Mouse (Mus musculus) effector memory CD4-positive, alpha-beta T cell, adult 7 months (primary cell): ENCODE results near the gene Ankrd22. TPM values are rescaled to one million over a fixed set of nuclear protein-coding genes. Genes with fewer than 3 reads are reported as not detected.

ENCODE experiments used
- polyA plus RNA-seq: library from polyadenylated mRNA; unstranded; fragments of 100-300 nt; shearing (Covaris generic); gene quantifications from one replicate; pipeline ENCODE4 v1.2.1, GENCODE M21; 2017

Gene Ankrd22
- polyA plus RNA-seq = not detected

GRCm38 (mm10) chr19:34165891-34166290, at the start of gene Ankrd22:
Gene Ankrd22 (minus strand): TSS chr19:34166053.

GRCm38 (mm10) chr19:34192008-34192963, 26.4 kb upstream of the Ankrd22 start, which contains the start of gene Stambpl1:
Gene Stambpl1 (plus strand): TSS chr19:34192229.

DNA sequence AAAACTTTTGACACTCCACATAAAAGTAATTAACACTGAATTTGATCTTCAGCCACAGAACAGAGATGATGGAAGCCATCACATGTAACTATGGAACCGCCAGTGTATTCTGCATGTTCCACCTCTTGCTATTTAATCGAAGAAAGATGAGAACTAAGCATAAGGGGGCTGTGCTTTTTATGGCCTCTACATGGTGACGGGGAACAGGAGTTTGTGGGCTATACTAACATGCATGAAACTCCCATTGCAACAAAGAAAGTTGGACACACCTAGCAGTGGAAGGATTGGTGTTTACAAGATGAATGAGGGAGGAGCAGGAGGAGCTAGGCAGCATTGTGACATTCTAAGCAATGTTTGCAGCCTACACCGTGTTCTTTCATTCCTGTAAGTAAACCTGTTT, 65.2 kb downstream of the Ankrd22 start, which contains the start of gene Lipm:
Lipm (plus strand) TSS at position 301 of the 400 bp plus-strand sequence.

Other genes with a start within 250 kb of the Ankrd22 start
- gene Lipf, start 204.9 kb downstream of the Ankrd22 start, polyA plus RNA-seq = not detected
- not detected for gene Lipk, start 157.8 kb downstream of the Ankrd22 start, polyA plus RNA-seq
- gene Lipn, start 98.7 kb downstream of the Ankrd22 start, polyA plus RNA-seq = not detected
- gene Lipm, start 65.1 kb downstream of the Ankrd22 start, polyA plus RNA-seq = not detected
- gene Stambpl1, start 26.2 kb upstream of the Ankrd22 start, polyA plus RNA-seq = 49.4 TPM
- gene Acta2, start 89.5 kb upstream of the Ankrd22 start, polyA plus RNA-seq = 0.45 TPM
- 87.6 TPM for gene Fas, start 124.6 kb upstream of the Ankrd22 start, polyA plus RNA-seq